Mouse (Mus musculus) CD4-positive naive resting alpha-beta T cell, adult 57 days (primary cell): ENCODE results near the gene Plcb2. TPM values are rescaled to one million over a fixed set of nuclear protein-coding genes. Genes with fewer than 3 reads are reported as not detected.

Experiments used
- total RNA-seq: library from RNA; stranded (reverse); gene quantifications from one replicate; pipeline ENCODE4 v1.2.4, GENCODE M21; 2023

Plcb2 gene
- total RNA-seq, result 121 TPM

GRCm38 (mm10) chr2:118728337-118728736, at the start of gene Plcb2:
TSS of gene Plcb2 (minus strand) at chr2:118728438.

GRCm38 (mm10) chr2:118772158-118772874, 44.1 kb upstream of the Plcb2 start, which contains the start of gene Phgr1:
TSS of gene Phgr1 (plus strand) at chr2:118772769.

GRCm38 (mm10) chr2:118761906-118762783, 33.9 kb upstream of the Plcb2 start, which contains the start of gene Ccdc9b:
TSS of gene Ccdc9b (minus strand) at chr2:118762661.

GRCm38 (mm10) chr2:118745232-118745884, 17.1 kb upstream of the Plcb2 start, which contains the start of gene Inafm2:
TSS of gene Inafm2 (plus strand) at chr2:118745758.

GRCm38 (mm10) chr2:118703913-118704730, 24.1 kb downstream of the Plcb2 start, which contains the start of gene Ankrd63:
TSS of gene Ankrd63 (minus strand) at chr2:118703963.

GRCm38 (mm10) chr2:118662902-118663803, 65.1 kb downstream of the Plcb2 start, which contains the start of gene Pak6:
TSS of gene Pak6 (plus strand) at chr2:118663303.

Other genes with a start within 250 kb of the Plcb2 start
- gene Srp14, start 248.7 kb downstream of the Plcb2 start, total RNA-seq, result 111 TPM
- gene Bmf, start 178.8 kb downstream of the Plcb2 start, total RNA-seq, result 5.4 TPM
- gene Bub1b, start 130.2 kb downstream of the Plcb2 start, total RNA-seq, result 1.9 TPM
- 0.53 TPM for gene Pak6, start 65.1 kb downstream of the Plcb2 start, total RNA-seq
- 1.0 TPM for gene Ankrd63, start 24.5 kb downstream of the Plcb2 start, total RNA-seq
- 22.3 TPM for gene Inafm2, start 17.3 kb upstream of the Plcb2 start, total RNA-seq
- gene Ccdc9b, start 34.2 kb upstream of the Plcb2 start, total RNA-seq, result 0.71 TPM
- gene Phgr1, start 44.3 kb upstream of the Plcb2 start, total RNA-seq, result not detected
- not detected for gene Disp2, start 51.3 kb upstream of the Plcb2 start, total RNA-seq
- 5.9 TPM for gene Knstrn, start 85.6 kb upstream of the Plcb2 start, total RNA-seq
- 76.7 TPM for gene Ivd, start 133.5 kb upstream of the Plcb2 start, total RNA-seq
- gene Bahd1, start 171.9 kb upstream of the Plcb2 start, total RNA-seq, result 36.4 TPM
- gene Chst14, start 198.1 kb upstream of the Plcb2 start, total RNA-seq, result 3.8 TPM